Mouse (Mus musculus) olfactory bulb, adult 2 months (tissue): ENCODE measurements around the gene Abhd16a.

Source experiments
- CTCF ChIP-seq: fragments of 200-500 bp; IDR thresholded peaks from 2 replicates; pipeline ENCODE4 v1.5.1; 2012; ENCODE audit warnings: low read depth, mild to moderate bottlenecking, low read length, moderate library complexity; ENCODE audit not compliant: insufficient read depth
- POLR2A ChIP-seq: fragments of 200-500 bp; IDR thresholded peaks from 2 replicates; pipeline ENCODE4 v1.6.1; 2012; ENCODE audit warnings: mild to moderate bottlenecking, low read depth, low read length, moderate library complexity; ENCODE audit not compliant: insufficient read depth

GRCm38 (mm10) chr17:35090166-35090932 lies 1.3 kb downstream of the Abhd16a start:
- TF ChIP-seq CTCF = no peak
- TF ChIP-seq POLR2A = no peak
